Mouse (Mus musculus) large intestine, adult 2 months (tissue): ENCODE measurements at regions not wholly inside any gene's neighbourhood (a gene's known extent, or its start where the extent isn't known, plus 50 kb on each side); places are given as distances from the start of the nearest gene placed in this dataset.

Experiments
- DNase-seq: peaks from one replicate; pipeline ENCODE4 v3.0.0-alpha.2; 2012; ENCODE audit warnings: low read depth, low spot score
- WGBS: fragments of 180-500 bp; shearing (Covaris S2); methylation state at CpG from one replicate; pipeline ENCODE4 v1.1.7; 2018; 5-methylcytosine and 5-hydroxymethylcytosine counted together

DNA sequence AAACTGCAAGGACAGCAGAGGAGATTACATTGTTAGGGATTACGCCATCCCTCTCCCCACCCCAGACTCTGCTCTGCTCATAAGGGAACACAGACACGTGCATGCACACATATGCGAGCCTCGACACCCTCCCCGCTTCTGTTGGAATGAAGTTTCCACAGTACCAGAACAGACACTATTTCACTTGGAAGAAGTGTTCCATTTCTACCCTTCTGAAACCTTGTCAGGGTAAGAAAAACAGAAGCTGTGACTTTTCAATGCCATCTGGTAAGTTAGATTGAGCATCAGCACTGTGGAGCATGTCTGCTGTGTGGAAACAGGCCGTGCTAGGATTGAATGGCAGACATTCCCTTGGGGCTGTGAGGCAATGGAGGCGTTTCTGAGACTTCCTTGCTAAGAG lies 382.0 kb downstream of the Sec16b start:
- 82% methylated on average over 7 of the region's 7 CpGs for WGBS
- no peak for DNase-seq

DNA sequence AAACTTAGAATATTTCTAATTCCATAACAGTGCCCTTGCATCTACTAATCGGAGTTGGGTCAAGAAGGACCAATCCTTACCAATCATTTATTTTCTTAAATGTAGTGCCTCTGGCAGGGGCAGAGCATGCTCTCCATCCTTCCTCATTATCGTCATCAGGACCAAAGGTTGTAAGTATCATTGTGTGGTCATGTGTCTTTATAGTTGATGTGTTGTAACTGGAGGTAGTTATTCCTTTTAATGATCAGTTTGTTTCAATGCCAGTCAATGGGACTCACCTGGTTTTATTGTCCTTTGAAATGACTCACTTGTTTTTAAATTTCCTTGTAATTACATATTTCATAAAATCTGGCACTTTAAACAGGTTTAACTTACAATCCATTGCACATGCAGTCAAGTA lies 399.6 kb downstream of the Sec16b start:
- WGBS: 50% methylated on average over 2 of the region's 2 CpGs

GRCm38 (mm10) chr1:157937800-157938348 lies 418.3 kb downstream of the Brinp2 start:
- DNase-seq: no peak
- 46% methylated on average over 1 of the region's 1 CpGs for WGBS

More for the DNA sequence above, 399.6 kb downstream of the Sec16b start:
- DNase-seq: no peak

DNA sequence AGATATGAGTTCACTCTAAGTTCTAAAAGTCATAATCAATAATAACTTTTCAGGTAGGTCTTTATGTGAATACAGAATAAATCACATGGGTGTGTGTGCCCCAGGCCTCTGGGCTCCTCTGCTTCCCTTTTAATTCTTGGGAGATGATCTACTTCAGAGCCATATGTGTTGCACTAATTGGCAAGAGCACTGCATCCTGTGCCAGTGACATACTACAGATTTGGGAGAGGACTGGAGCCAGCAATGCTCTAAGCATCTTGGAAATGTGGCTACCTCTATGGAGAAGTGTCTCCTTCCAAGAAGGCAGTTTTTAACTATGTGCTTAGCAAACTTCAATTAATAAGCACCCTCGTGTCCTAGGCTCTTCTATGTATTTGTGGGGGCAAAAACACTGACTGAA lies 416.6 kb downstream of the Brinp2 start:
- DNase-seq: no peak
- WGBS: 60% methylated on average over 1 of the region's 1 CpGs

DNA sequence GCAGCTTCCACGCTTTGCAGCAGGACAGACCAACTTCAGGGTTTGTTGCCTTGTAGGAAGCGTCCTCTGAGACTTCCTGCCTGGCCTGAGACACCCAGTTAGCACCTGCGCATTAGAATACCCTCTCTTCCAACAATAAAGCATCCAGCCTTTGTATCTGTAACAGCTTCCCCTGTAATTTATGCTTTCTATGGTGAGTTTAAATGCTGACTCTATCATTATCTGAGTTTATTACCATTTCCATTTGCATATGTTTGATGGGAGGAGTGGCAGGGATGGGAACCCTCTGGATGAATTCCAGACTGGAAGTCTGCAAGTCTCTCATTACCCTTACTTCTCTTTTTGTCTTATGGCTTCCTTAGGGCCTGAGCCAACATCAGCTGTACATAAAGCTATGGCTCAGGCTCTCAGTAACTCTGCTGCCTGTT lies 415.8 kb downstream of the Brinp2 start:
- 33% methylated on average over 3 of the region's 3 CpGs for WGBS
- DNase-seq: no peak

DNA sequence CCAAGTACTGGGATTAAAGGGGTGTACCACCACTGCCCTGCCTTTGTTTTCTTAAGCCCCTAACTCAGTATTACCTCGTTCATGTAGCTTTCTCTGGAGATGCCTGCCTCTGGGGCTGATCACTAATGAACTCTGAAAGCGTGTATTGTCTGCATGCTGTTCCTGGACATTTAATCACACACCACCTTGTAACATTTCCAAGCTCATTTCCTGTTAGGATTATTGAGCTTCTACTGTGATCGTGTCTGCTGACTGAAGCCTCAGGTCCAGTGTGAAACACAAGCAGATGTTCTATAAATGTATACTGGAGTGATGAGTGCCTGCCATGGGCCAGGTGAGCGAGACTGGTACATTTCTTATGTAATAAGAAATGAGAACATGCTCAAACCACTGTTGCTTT lies 398.6 kb downstream of the Brinp2 start:
- no peak for DNase-seq
- 51% methylated on average over 4 of the region's 4 CpGs for WGBS

DNA sequence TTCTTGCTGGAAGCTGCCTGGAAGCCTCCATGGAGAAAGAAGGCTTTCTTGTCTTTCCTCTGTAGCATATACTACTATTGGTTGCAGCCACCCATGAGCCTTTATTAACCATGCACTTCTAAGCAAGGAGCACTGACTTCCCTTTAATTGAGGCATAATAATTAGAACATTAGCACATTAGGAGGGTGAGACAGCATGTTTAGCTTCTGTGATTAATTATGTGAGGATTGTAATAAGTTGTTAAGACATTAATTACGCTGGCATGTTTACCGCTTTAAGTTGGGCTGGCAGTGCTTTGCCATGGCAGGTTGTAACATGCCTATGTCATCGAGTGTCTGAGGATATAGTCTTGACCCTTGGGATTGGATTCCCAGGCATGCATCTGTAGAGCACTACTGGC lies 391.7 kb downstream of the Brinp2 start:
- 89% methylated on average over 3 of the region's 3 CpGs for WGBS
- DNase-seq: no peak

- no peak for DNase-seq
- WGBS: 71% methylated on average over 6 of the region's 6 CpGs
Observed at GRCm38 (mm10) chr1:157969635-157970111, 386.5 kb downstream of the Brinp2 start.

GRCm38 (mm10) chr1:157973373-157974232 lies 382.5 kb downstream of the Brinp2 start:
- DNase-seq: no peak
- WGBS: 79% methylated on average over 10 of the region's 10 CpGs

GRCm38 (mm10) chr1:157974656-157975055 lies 381.5 kb downstream of the Brinp2 start:
- no peak for DNase-seq
- 70% methylated on average over 4 of the region's 4 CpGs for WGBS

DNA sequence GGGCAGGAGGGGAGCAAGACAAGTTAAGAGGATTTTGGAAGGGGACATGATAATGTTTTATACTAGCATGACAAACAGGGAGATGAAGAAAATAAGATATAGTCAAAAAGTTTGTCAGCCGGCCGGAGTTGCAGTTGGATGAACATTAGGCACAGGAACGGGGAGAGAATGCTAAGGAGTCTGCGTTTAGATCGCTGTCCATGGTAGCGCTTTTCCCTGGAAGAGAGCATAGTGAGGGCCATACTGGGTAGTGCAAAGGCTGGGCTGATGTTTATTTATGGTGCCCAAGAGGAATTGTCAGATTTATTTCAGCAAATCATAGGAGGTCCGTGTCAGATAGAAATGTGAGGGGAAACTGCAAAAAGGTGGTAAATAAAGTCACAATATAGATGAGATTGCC lies 337.0 kb downstream of the Brinp2 start:
- 19% methylated on average over 7 of the region's 7 CpGs for WGBS
- no peak for DNase-seq

DNA sequence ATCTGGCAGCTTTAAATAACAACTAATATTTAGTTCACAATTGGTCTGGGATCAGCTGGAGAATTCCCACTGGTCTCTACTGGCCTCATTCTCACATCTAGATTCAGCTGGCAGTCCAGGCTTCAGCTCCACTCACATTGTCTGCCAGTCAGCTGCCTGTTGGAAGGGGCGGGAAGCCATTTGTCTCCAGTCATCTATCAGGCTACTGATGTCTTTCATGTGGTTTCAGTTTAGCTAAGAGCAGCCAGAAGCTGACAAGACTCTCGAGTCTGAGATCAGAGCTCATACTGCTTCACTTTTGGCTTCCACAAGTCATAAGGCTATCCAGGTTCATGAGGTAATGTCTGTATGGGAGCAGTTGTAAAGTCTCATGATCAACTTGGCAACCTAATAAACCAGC lies 316.4 kb downstream of the Brinp2 start:
- DNase-seq: no peak
- 24% methylated on average over 2 of the region's 2 CpGs for WGBS

GRCm38 (mm10) chr1:158040334-158040733 lies 315.8 kb downstream of the Brinp2 start:
- DNase-seq: no peak
- 71% methylated on average over 4 of the region's 4 CpGs for WGBS

- DNase-seq: no peak
- WGBS: 83% methylated on average over 4 of the region's 4 CpGs
Observed at GRCm38 (mm10) chr1:158052644-158053043, 303.5 kb downstream of the Brinp2 start.

DNA sequence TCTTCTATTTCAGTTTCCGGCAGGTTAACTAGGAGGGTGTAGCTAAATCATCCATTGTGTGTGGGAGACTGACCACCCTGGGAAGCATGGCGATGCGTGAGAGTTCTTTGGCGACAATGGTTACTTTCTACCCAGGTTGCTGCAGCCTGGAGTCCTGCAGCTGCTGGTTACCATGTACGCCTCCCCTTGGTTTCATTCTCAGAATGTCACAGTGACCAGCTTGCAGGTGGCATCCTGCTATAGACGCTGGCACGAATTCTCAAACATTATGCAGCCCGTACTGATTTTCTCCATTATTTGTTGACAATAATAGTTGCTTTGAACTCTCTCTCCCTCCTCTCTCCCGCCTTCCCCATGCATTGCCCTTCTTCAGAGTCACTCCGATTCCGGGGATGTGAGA lies 301.2 kb downstream of the Brinp2 start:
- WGBS: 65% methylated on average over 11 of the region's 11 CpGs
- no peak for DNase-seq

DNA sequence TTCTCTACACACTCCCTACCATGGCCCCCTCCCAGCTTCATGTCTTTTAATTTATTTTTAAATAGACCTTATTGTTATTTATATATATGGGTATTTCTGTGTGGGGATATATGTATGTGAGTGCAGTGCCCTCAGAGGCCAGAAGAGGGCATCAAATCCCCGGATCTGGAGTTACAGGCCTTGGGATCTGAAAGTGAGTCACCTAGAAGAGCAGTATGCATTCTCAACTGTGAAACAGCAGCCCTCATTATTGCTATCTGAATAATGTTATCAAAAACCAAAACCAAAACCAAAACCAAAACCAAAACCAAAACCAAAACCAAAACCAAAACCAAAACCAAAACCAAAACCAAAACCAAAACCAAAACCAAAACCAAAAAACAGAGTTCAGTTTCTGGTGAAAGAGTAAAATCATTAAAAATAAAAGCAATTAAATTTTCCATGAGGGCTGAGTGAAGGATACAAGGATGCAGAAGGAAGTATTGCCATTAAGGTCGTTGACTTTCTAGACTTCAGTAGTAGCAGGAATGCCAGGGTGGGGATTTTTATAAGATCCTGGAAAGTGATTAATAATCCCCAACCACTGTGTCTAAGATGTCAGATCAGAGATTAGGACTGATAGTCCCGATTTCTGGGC lies 299.0 kb downstream of the Brinp2 start:
- DNase-seq: no peak
- 53% methylated on average over 3 of the region's 3 CpGs for WGBS

DNA sequence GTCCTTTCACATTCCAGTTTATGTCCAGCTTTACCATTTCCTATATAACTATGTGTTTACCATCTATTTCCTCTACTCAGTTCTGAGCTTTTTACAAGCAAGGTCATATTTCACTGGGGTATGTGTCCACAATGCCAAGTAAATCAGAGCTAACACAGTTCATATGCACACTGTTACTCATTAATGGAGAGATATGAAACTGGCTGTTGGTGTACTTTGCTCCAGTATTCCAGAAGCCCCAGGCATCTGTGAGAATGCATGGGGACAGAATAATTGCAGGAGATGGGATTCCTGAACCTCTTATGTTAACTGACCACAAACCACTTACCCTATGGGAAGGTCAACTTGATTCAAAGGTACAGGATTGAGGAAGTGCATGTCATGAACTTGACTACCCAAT lies 298.3 kb downstream of the Brinp2 start:
- no peak for DNase-seq

DNA sequence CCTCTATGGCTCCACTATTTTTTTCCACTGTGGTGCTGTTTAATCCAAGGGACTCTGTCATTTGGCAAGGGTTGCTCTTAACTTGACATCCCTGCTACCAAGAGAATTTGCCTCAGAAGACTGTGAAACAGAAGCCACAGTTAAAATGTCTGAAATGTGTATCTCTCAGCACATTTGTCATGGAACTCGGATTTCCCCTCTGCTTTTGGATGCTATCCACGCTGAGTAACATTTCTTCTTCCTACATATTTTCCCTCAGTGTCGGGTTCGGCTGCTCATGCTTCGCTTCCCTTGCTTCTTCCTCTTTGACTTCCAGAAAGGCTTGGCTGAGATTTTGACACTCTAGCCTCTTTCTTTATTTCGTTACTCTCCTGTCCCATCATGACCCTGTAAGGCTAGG lies 294.1 kb downstream of the Brinp2 start:
- no peak for DNase-seq
- 78% methylated on average over 6 of the region's 6 CpGs for WGBS

DNA sequence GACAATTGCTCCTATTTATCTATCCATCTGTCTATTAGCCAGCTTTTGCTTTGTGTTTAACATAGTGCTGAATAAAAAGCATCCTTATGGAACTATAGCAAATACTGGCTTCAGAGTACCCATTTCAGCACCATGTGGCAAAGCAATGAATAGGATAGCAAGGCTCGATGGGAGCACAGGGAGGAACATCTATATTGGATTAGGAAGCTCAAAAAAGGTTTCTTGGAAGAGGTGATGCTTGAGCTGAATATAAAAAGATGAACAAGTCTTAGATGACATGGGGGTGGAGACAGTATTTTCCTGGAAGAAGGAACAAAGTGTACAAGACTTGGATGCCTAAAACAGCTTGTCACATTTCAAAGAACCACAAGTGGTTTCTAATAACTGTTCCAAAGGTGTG lies 273.9 kb downstream of the Brinp2 start:
- no peak for DNase-seq
- 61% methylated on average over 1 of the region's 1 CpGs for WGBS

- DNase-seq: no peak
- 41% methylated on average over 3 of the region's 3 CpGs for WGBS
Observed at GRCm38 (mm10) chr1:158085856-158086255, 270.3 kb downstream of the Brinp2 start.

GRCm38 (mm10) chr1:158097500-158097899 lies 258.6 kb downstream of the Brinp2 start:
- no peak for DNase-seq
- WGBS: 83% methylated on average over 4 of the region's 4 CpGs
